Mouse (Mus musculus) neural tube, embryonic 10.5 days (tissue): ENCODE measurements around the gene Gm15557.

Source experiments
- DNase-seq: peaks from one replicate; pipeline ENCODE4 v3.0.0-alpha.2; 2017; ENCODE audit warnings: low spot score; ENCODE audit errors: extremely low spot score

Gene Gm15557

GRCm38 (mm10) chr2:155949362-155949761, 8.8 kb downstream of the Gm15557 start:
- DNase-seq, result peak; percentile 49

- no peak for DNase-seq
Measured at GRCm38 (mm10) chr2:155952006-155952405, 11.5 kb downstream of the Gm15557 start.

GRCm38 (mm10) chr2:155956134-155957059, 15.9 kb downstream of the Gm15557 start, which contains the start of gene Cep250:
Cep250 (plus strand) TSS chr2:155956458.
- peak; percentile 93 for DNase-seq

- no peak for DNase-seq
Measured at GRCm38 (mm10) chr2:155959981-155960380, 19.5 kb downstream of the Gm15557 start.

- DNase-seq, result no peak
Measured at GRCm38 (mm10) chr2:155961862-155962261, 21.3 kb downstream of the Gm15557 start.

GRCm38 (mm10) chr2:155962991-155963390, 22.5 kb downstream of the Gm15557 start:
- DNase-seq, result no peak

DNA sequence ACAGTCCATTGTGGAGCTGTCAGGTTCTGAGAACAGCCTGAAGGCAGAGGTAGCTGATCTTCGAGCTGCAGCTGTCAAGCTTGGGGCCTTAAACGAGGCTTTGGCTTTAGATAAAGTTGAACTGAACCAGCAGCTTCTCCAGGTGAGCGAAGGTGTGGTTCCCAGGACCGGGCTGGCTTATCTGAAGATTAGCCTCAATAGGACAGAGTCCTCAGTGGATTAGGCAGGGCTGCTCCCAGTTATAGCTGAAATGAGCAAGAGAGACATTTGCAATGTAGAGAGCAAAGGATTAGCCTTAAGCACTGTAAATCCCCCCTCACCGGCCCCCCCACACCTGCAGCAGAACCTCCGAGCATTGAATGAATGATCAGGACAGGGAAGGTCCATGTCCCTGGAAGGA, 32.8 kb downstream of the Gm15557 start:
- no peak for DNase-seq

GRCm38 (mm10) chr2:155974087-155974731, 33.7 kb downstream of the Gm15557 start:
- no peak for DNase-seq

DNA sequence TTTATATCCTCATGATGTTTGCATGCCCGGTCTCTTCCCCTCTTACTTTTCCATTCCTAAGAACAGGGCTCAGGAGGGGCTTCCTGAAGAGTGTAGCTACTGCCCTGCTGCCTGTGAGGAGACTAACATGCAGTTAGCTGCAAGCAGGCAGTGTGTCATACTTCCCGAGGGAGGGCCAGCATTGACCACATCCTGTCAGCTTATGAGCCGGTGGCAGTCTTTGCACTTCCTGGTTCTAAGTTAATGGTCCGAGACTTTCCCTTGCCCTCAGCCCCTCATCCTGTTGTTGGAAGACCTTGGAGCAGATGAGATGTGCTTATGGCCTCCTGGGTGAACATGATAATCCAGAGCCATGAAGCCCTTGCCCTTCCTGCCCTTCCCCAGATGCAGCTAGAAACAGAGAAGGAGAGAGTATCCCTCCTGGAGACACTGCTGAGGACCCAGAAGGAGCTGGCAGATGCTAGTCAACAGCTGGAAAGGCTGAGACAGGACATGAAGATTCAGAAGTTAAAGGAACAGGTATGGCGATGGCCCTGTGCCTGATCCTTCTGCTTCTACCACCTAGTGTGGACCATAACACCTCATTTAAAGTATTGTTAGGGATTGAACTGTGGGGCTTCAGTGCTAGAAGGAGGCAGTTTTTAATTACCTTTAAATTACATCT, 38.9 kb downstream of the Gm15557 start:
- no peak for DNase-seq

DNA sequence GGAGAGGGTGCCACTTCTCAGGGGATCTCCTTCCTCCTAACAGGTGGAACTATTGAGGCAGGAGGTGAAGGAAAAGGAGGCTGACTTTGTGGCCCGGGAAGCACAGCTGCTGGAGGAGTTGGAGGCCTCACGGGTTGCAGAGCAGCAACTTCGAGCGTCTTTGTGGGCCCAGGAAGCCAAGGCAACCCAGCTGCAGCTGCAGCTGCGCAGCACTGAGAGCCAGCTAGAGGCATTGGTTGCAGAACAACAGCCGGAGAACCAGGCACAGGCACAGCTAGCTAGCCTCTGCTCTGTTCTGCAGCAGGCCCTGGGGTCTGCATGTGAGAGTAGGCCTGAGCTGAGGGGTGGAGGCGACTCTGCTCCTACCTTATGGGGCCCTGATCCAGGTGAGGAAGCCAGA, 45.2 kb downstream of the Gm15557 start:
- no peak for DNase-seq

- no peak for DNase-seq
Measured at GRCm38 (mm10) chr2:155987131-155987530, 46.6 kb downstream of the Gm15557 start.

DNA sequence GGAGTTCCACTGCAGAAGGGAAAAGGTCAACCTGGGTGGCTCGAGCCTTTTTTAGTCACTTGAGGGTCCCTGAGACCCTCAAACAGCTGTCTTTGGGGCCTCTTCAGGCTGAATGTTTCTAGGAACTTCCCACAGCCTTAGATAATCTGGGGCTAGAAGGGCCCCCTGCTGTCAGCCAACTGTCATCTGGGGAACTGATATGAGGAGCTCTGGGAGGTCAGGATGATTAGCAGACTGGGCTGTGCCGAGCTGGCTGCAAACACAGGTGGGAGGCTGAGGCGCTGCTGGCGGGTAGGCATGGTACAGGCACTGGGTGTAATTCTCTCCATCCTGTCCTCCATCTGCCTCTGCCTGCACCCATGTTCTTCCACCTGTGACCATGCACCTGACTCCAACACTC, 48.6 kb downstream of the Gm15557 start:
- DNase-seq, result no peak

GRCm38 (mm10) chr2:155991151-155991550, 50.6 kb downstream of the Gm15557 start:
- DNase-seq, result no peak

GRCm38 (mm10) chr2:155991863-155992321, 51.4 kb downstream of the Gm15557 start:
- no peak for DNase-seq
